Mouse (Mus musculus) myocyte (in vitro differentiated cells): ENCODE data around the gene Ankrd63. TPM values are rescaled to one million over a fixed set of nuclear protein-coding genes. Genes with fewer than 3 reads are reported as not detected.

Experiments
- H3K27me3 ChIP-seq: one replicate; pipeline ENCODE4 v1.6.1; 2011; ENCODE audit not compliant: control insufficient read depth, insufficient read depth, insufficient read length
- H3K36me3 ChIP-seq: one replicate; pipeline ENCODE4 v1.6.1; 2011; ENCODE audit not compliant: control insufficient read depth, insufficient read depth
- H3K4me2 ChIP-seq: one replicate; pipeline ENCODE4 v1.6.1; 2011; ENCODE audit warnings: low read depth, control low read depth
- H3K4me3 ChIP-seq: one replicate; pipeline ENCODE4 v1.5.1; 2011; ENCODE audit warnings: mild to moderate bottlenecking, control low read depth, moderate library complexity
- H3K79me2 ChIP-seq: one replicate; pipeline ENCODE4 v1.6.1; 2011; ENCODE audit not compliant: control insufficient read depth, insufficient read depth
- H3ac ChIP-seq: one replicate; pipeline ENCODE4 v1.6.1; 2011; ENCODE audit not compliant: control insufficient read depth, insufficient read length
- CEBPB ChIP-seq: IDR thresholded peaks from 2 replicates; pipeline ENCODE4 v1.6.1; 2011; ENCODE audit warnings: mild to moderate bottlenecking, moderate library complexity; ENCODE audit not compliant: poor library complexity, insufficient read depth, severe bottlenecking
- E2F4 ChIP-seq: IDR thresholded peaks from one replicate; pipeline ENCODE4 v1.6.1; 2011; ENCODE audit warnings: mild to moderate bottlenecking, control low read depth, moderate library complexity; ENCODE audit not compliant: insufficient read depth
- MAX ChIP-seq: IDR thresholded peaks from one replicate; pipeline ENCODE4 v1.6.1; 2011; ENCODE audit warnings: low read depth, mild to moderate bottlenecking, control low read depth
- MYOD1 ChIP-seq, 3 experiments: IDR thresholded peaks; one replicate each; pipeline ENCODE4 v1.6.1; 2011; ENCODE audit warnings: control low read depth in 2 of 3, low read depth in 2 of 3, mild to moderate bottlenecking in 2 of 3, moderate library complexity in 1 of 3; ENCODE audit not compliant: insufficient read length in 2 of 3, control insufficient read depth in 1 of 3
- MYOG ChIP-seq, 3 experiments: IDR thresholded peaks; one replicate each; pipeline ENCODE4 v1.6.1; 2011; ENCODE audit warnings: control low read depth in 2 of 3, low read depth in 2 of 3, mild to moderate bottlenecking in 2 of 3; ENCODE audit not compliant: insufficient read length in 2 of 3, control insufficient read depth in 1 of 3, insufficient read depth in 1 of 3
- POLR2A ChIP-seq: IDR thresholded peaks from one replicate; pipeline ENCODE4 v1.6.1; 2011; ENCODE audit warnings: low read depth, mild to moderate bottlenecking, control low read depth, moderate library complexity; ENCODE audit not compliant: insufficient read length
- POLR2AphosphoS2 ChIP-seq: IDR thresholded peaks from one replicate; pipeline ENCODE4 v1.6.1; 2011; ENCODE audit warnings: low read depth, control low read depth; ENCODE audit not compliant: insufficient read length
- REST ChIP-seq: IDR thresholded peaks from one replicate; pipeline ENCODE4 v1.6.1; 2011; ENCODE audit warnings: mild to moderate bottlenecking, control low read depth, moderate library complexity; ENCODE audit not compliant: insufficient read depth, insufficient read length
- SRF ChIP-seq: IDR thresholded peaks from one replicate; pipeline ENCODE4 v1.6.1; 2011; ENCODE audit warnings: low read depth; ENCODE audit not compliant: control insufficient read depth, insufficient read length
- TCF12 ChIP-seq: IDR thresholded peaks from one replicate; pipeline ENCODE4 v1.6.1; 2011; ENCODE audit warnings: mild to moderate bottlenecking, control low read depth; ENCODE audit not compliant: poor library complexity, insufficient read depth, severe bottlenecking
- TCF3 ChIP-seq: IDR thresholded peaks from one replicate; pipeline ENCODE4 v1.6.1; 2011; ENCODE audit warnings: low read depth, control low read depth; ENCODE audit not compliant: insufficient read length
- USF1 ChIP-seq: IDR thresholded peaks from one replicate; pipeline ENCODE4 v1.6.1; 2011; ENCODE audit warnings: low read depth, mild to moderate bottlenecking, control low read depth, moderate library complexity
- polyA plus RNA-seq: library from polyadenylated mRNA; unstranded; fragments of >200 nt; fragmentation: generic; extraction: Trizol; gene quantifications from one replicate; pipeline ENCODE4 v1.2.1, GENCODE M21; 2012; ENCODE audit warnings: missing spikeins

Gene Ankrd63
- polyA plus RNA-seq, 1 experiment, result 0.01 TPM

- Histone ChIP-seq H3K4me2 (no peak overlapping the region), H3K4me3 (no peak overlapping the region), H3K36me3 (no peaks in the 10 kb centered on the region), H3ac (no peak overlapping the region), H3K27me3 (peaks cover 4% of the 10 kb centered on the region), H3K79me2 (no peaks in the 10 kb centered on the region)
- no peak for TF ChIP-seq TCF3
- TF ChIP-seq MYOG (IDR thresholded peaks at IDR 0.05; ENCODE audit: control insufficient read depth in 1 of 3, insufficient read depth in 1 of 3, insufficient read length in 2 of 3, low read depth in 2 of 3), result no peak
- TF ChIP-seq MAX, result no peak
- no peak for TF ChIP-seq E2F4
- no peak for TF ChIP-seq CEBPB
- TF ChIP-seq USF1, result no peak
- no peak for TF ChIP-seq POLR2AphosphoS2
- no peak for TF ChIP-seq SRF
- TF ChIP-seq MYOD1 (IDR thresholded peaks at IDR 0.05; ENCODE audit: control insufficient read depth in 1 of 3, insufficient read length in 2 of 3, low read depth in 2 of 3), result no peak
Observed at GRCm38 (mm10) chr2:118682544-118683260, 21.1 kb downstream of the Ankrd63 start.

- Histone ChIP-seq H3K79me2 (no peaks in the 10 kb centered on the region), H3K36me3 (no peaks in the 10 kb centered on the region), H3K4me3 (no peak overlapping the region), H3K4me2 (no peak overlapping the region), H3ac (no peak overlapping the region), H3K27me3 (peaks cover 20% of the 10 kb centered on the region)
- TF ChIP-seq TCF12, result no peak
- TF ChIP-seq POLR2AphosphoS2, result no peak
- TF ChIP-seq MYOD1 (IDR thresholded peaks at IDR 0.05; ENCODE audit: control insufficient read depth in 1 of 3, insufficient read length in 2 of 3, low read depth in 2 of 3), result no peak
- TF ChIP-seq MYOG (IDR thresholded peaks at IDR 0.05; ENCODE audit: control insufficient read depth in 1 of 3, insufficient read depth in 1 of 3, insufficient read length in 2 of 3, low read depth in 2 of 3), result no peak
- no peak for TF ChIP-seq CEBPB
- TF ChIP-seq SRF, result no peak
- no peak for TF ChIP-seq REST
- TF ChIP-seq USF1, result no peak
- no peak for TF ChIP-seq POLR2A
- TF ChIP-seq E2F4, result no peak
- no peak for TF ChIP-seq MAX
- no peak for TF ChIP-seq TCF3
Observed at GRCm38 (mm10) chr2:118680926-118681325, 22.8 kb downstream of the Ankrd63 start.

GRCm38 (mm10) chr2:118679577-118679976 is 24.2 kb downstream of the Ankrd63 start:
- TF ChIP-seq POLR2A (no peak), TCF12 (no peak), USF1 (no peak), SRF (no peak), MYOG (IDR thresholded peaks at IDR 0.05; ENCODE audit: control insufficient read depth in 1 of 3, insufficient read depth in 1 of 3, insufficient read length in 2 of 3, low read depth in 2 of 3) (no peak), CEBPB (no peak), MYOD1 (IDR thresholded peaks at IDR 0.05; ENCODE audit: control insufficient read depth in 1 of 3, insufficient read length in 2 of 3, low read depth in 2 of 3) (no peak), MAX (no peak), REST (no peak), E2F4 (no peak), TCF3 (no peak), POLR2AphosphoS2 (no peak)
- Histone ChIP-seq H3ac (no peak overlapping the region), H3K27me3 (peaks cover 26% of the 10 kb centered on the region), H3K4me2 (no peak overlapping the region), H3K36me3 (no peaks in the 10 kb centered on the region), H3K79me2 (no peaks in the 10 kb centered on the region), H3K4me3 (no peak overlapping the region)

GRCm38 (mm10) chr2:118677817-118678216 is 25.9 kb downstream of the Ankrd63 start:
- Histone ChIP-seq H3ac (no peak overlapping the region), H3K79me2 (no peaks in the 10 kb centered on the region), H3K4me2 (no peak overlapping the region), H3K4me3 (no peak overlapping the region), H3K36me3 (no peaks in the 10 kb centered on the region), H3K27me3 (peaks cover 29% of the 10 kb centered on the region)
- TF ChIP-seq MYOG (IDR thresholded peaks at IDR 0.05; ENCODE audit: control insufficient read depth in 1 of 3, insufficient read depth in 1 of 3, insufficient read length in 2 of 3, low read depth in 2 of 3) (no peak), MYOD1 (IDR thresholded peaks at IDR 0.05; ENCODE audit: control insufficient read depth in 1 of 3, insufficient read length in 2 of 3, low read depth in 2 of 3) (no peak), REST (no peak), TCF12 (no peak), POLR2A (no peak), MAX (no peak), TCF3 (no peak), SRF (no peak), POLR2AphosphoS2 (no peak), USF1 (no peak), E2F4 (no peak), CEBPB (no peak)
